Mouse (Mus musculus): Measurements from ENCODE around the gene Peg12. TPM values are rescaled to one million over a fixed set of nuclear protein-coding genes. Genes with fewer than 3 reads are reported as not detected.

Gene Peg12
- total RNA-seq, 2 experiments from 2014 or later = 0.80 to 0.81 TPM

Other genes with a start within 250 kb of the Peg12 start
- gene Ndn, start 117.9 kb downstream of the Peg12 start, total RNA-seq (2021) = 100 to 1,000 TPM; 120 to 150 TPM
- gene Magel2, start 87.5 kb downstream of the Peg12 start, total RNA-seq (2021) = 1 to 10 TPM; 1.4 to 1.8 TPM
- 1 to 10 TPM; 2.6 to 2.8 TPM for gene Mkrn3, start 44.4 kb downstream of the Peg12 start, total RNA-seq (2021)